ENCODE assay signal across 8 mouse cellular contexts in genomic region chr11:106780089-106780425, GRCm38 (mm10). TPM values are rescaled to one million over a fixed set of nuclear protein-coding genes. Genes with fewer than 3 reads are reported as not detected.
A peak's percentile ranks its signal among the peaks of the same experiment; 100 is the strongest.
DNase-seq lines count a peak whose midpoint lies in the region; ATAC-seq and TF ChIP-seq lines count a peak whose summit lies in the region.

No protein-coding gene starts in this region.

- H3K4me3 ChIP-seq in heart, embryonic 12.5 days = peak overlapping the region; percentile 96; the same call in 1 of the 2 replicates
- H3K4me3 ChIP-seq in ES-E14 (ENCODE audit: insufficient read depth in 1 of 2, low read depth in 1 of 2, low read length in 2 of 2, poor library complexity in 1 of 2, severe bottlenecking in 1 of 2) = no peak overlapping the region
- peak overlapping the region; percentile 72; the same call in 1 of the 2 replicates for H3K4me3 ChIP-seq in forebrain, postnatal 0 days (ENCODE audit: low read depth, low read length)
- H3K4me3 ChIP-seq in liver, postnatal 0 days (ENCODE audit: low read depth, low read length) = peak overlapping the region; percentile 67; the same call in 1 of the 2 replicates

- WGBS in heart, embryonic 12.5 days = 68% methylated on average over 4 of the region's 4 CpGs
- 59% methylated on average over 4 of the region's 4 CpGs for WGBS in forebrain, postnatal 0 days
- 66% methylated on average over 4 of the region's 4 CpGs for WGBS in liver, postnatal 0 days (ENCODE audit: insufficient replicate concordance)

- H3K36me3 ChIP-seq in heart, embryonic 12.5 days = peaks cover 60% of the 10 kb centered on the region
- H3K36me3 ChIP-seq in ES-E14 (ENCODE audit: control insufficient read depth, insufficient read depth, low read length, poor library complexity, severe bottlenecking) = peaks cover 41% of the 10 kb centered on the region
- peaks cover 46% of the 10 kb centered on the region for H3K36me3 ChIP-seq in forebrain, postnatal 0 days (ENCODE audit: insufficient read depth)
- peaks cover 63% of the 10 kb centered on the region for H3K36me3 ChIP-seq in liver, postnatal 0 days (replicated peaks; ENCODE audit: insufficient read depth, low read length)

- peaks cover 8% of the 10 kb centered on the region; the same call in 1 of the 2 replicates for H3K4me1 ChIP-seq in heart, embryonic 12.5 days (replicated peaks)
- H3K4me1 ChIP-seq in ES-E14 (ENCODE audit: control insufficient read depth in 2 of 2, insufficient read depth in 2 of 2, low read length in 2 of 2, poor library complexity in 1 of 2) = no peaks in the 10 kb centered on the region
- H3K4me1 ChIP-seq in forebrain, postnatal 0 days (ENCODE audit: insufficient read depth) = 0 out of 2 replicates have a peak, but pooled peaks cover 4% of the 10 kb centered on the region
- peaks cover 16% of the 10 kb centered on the region for H3K4me1 ChIP-seq in liver, postnatal 0 days (ENCODE audit: insufficient read depth)

- ATAC-seq in heart, embryonic 12.5 days (ENCODE audit: insufficient number of reproducible peaks, low FRiP score) = no peak
- no peak for ATAC-seq in forebrain, postnatal 0 days
- no peak for ATAC-seq in liver, postnatal 0 days

- H3K27me3 ChIP-seq in heart, embryonic 12.5 days (replicated peaks) = no peaks in the 10 kb centered on the region
- no peaks in the 10 kb centered on the region for H3K27me3 ChIP-seq in forebrain, postnatal 0 days (ENCODE audit: insufficient read depth, low read length)
- no peaks in the 10 kb centered on the region for H3K27me3 ChIP-seq in liver, postnatal 0 days (ENCODE audit: insufficient read depth, low read length)

- peak overlapping the region; percentile 98 for H3K27ac ChIP-seq in heart, embryonic 12.5 days (ENCODE audit: poor library complexity, severe bottlenecking)
- H3K27ac ChIP-seq in ES-E14 (ENCODE audit: insufficient read depth, low read depth, low read length, poor library complexity, severe bottlenecking) = peak overlapping the region; percentile 50; the same call in 1 of the 2 replicates
- H3K27ac ChIP-seq in forebrain, postnatal 0 days (ENCODE audit: low read depth, low read length) = peak overlapping the region; percentile 88; the same call in 1 of the 2 replicates
- H3K27ac ChIP-seq in liver, postnatal 0 days (ENCODE audit: low read depth) = peak overlapping the region; percentile 93

- no peak for TF ChIP-seq CTCF in forebrain, postnatal 0 days (IDR thresholded peaks at IDR 0.05; ENCODE audit: low read depth)
- no peak for TF ChIP-seq CTCF in liver, postnatal 0 days (IDR thresholded peaks at IDR 0.05; ENCODE audit: low read depth)

- peak overlapping the region; percentile 92 for H3K4me2 ChIP-seq in heart, embryonic 12.5 days
- H3K4me2 ChIP-seq in forebrain, postnatal 0 days (ENCODE audit: low read depth) = no peak overlapping the region
- peak overlapping the region; percentile 88 for H3K4me2 ChIP-seq in liver, postnatal 0 days (ENCODE audit: low read depth, low read length)

- no peak overlapping the region for H3K9ac ChIP-seq in heart, embryonic 12.5 days
- no peak overlapping the region; the same call in 1 of the 2 replicates for H3K9ac ChIP-seq in ES-E14 (ENCODE audit: insufficient read depth, low read depth, low read length, poor library complexity, severe bottlenecking)
- 0 out of 2 replicates have a peak overlapping the region, but pooled peaks have one; percentile 77 for H3K9ac ChIP-seq in forebrain, postnatal 0 days
- peak overlapping the region; percentile 86 for H3K9ac ChIP-seq in liver, postnatal 0 days (replicated peaks)

- no peaks in the 10 kb centered on the region for H3K9me3 ChIP-seq in heart, embryonic 12.5 days (replicated peaks)
- no peaks in the 10 kb centered on the region for H3K9me3 ChIP-seq in ES-E14 (ENCODE audit: control insufficient read depth, insufficient read depth, low read depth, low read length)
- no peaks in the 10 kb centered on the region for H3K9me3 ChIP-seq in forebrain, postnatal 0 days (ENCODE audit: low read length)
- H3K9me3 ChIP-seq in liver, postnatal 0 days (ENCODE audit: low read length) = no peaks in the 10 kb centered on the region

- DNase-seq in heart, adult 11 months = no peak
- DNase-seq in ES-E14 (ENCODE audit: low read depth, low spot score) (no peak), MN1 (ENCODE audit: low spot score) (no peak)
- no peak for DNase-seq in forebrain, postnatal 0 days
- DNase-seq in liver, postnatal 0 days = no peak
- DNase-seq in natural killer cell, adult 2 months (ENCODE audit: low spot score in 2 of 2) = no peak
- DNase-seq in cerebellum, adult 11 months = no peak

- TF ChIP-seq EP300 in liver, postnatal 0 days (IDR thresholded peaks at IDR 0.05; ENCODE audit: low read depth) = no peak

- in situ Hi-C loops in ES-E14 (cut with MboI; ENCODE audit: low sequenced_read_pairs in 2 of 2, unreplicated experiment in 2 of 2) = no loop called here

TF ChIP-seq in ES-E14, 5 proteins besides CTCF, POLR2A, EP300 and RAD21:
- TF ChIP-seq ZNF384 (IDR thresholded peaks at IDR 0.05; ENCODE audit: low read depth, low read length) (no peak), CHD2 (IDR thresholded peaks at IDR 0.05; ENCODE audit: low read depth, low read length) (0 out of 2 replicates have a peak, but pooled peaks have one; percentile 3)

RNA-seq across cellular contexts. Expression of gene Polg2, which starts 0.7 kb away (rescaled TPM):
- 6.9 and 7.6 TPM in 2 replicates for polyA plus RNA-seq in heart, embryonic 12.5 days (2016; fragmentation: Nextera tagmentation; extraction: Ambion mirVana)
- total RNA-seq in ES-E14 (2012; rRNA removed) = 8.7 and 11.4 TPM in 2 replicates
- 9.5 and 10.5 TPM in 2 replicates for total RNA-seq in forebrain, postnatal 0 days (2014; rRNA removed)
- 10.0 and 11.3 TPM in 2 replicates for polyA plus RNA-seq in forebrain, postnatal 0 days (2015; fragmentation: Nextera tagmentation; extraction: Ambion mirVana)
- 7.9 and 8.4 TPM in 2 replicates for polyA plus RNA-seq in liver, postnatal 0 days (2015; fragmentation: Nextera tagmentation; extraction: Ambion mirVana)

RNA-seq across cellular contexts. Expression of gene Ddx5, which starts 8.9 kb away (rescaled TPM):
- 243 and 248 TPM in 2 replicates for polyA plus RNA-seq in heart, embryonic 12.5 days (2016; fragmentation: Nextera tagmentation; extraction: Ambion mirVana)
- total RNA-seq in ES-E14 (2012; rRNA removed) = 300 and 403 TPM in 2 replicates
- total RNA-seq in forebrain, postnatal 0 days (2014; rRNA removed) = 462 and 530 TPM in 2 replicates
- polyA plus RNA-seq in forebrain, postnatal 0 days (2015; fragmentation: Nextera tagmentation; extraction: Ambion mirVana) = 274 and 306 TPM in 2 replicates
- polyA plus RNA-seq in liver, postnatal 0 days (2015; fragmentation: Nextera tagmentation; extraction: Ambion mirVana) = 114 and 115 TPM in 2 replicates

RNA-seq across cellular contexts. Expression of gene Cep95, which starts 9.0 kb away (rescaled TPM):
- polyA plus RNA-seq in heart, embryonic 12.5 days (2016; fragmentation: Nextera tagmentation; extraction: Ambion mirVana) = 14.9 and 16.2 TPM in 2 replicates
- 14.1 and 15.4 TPM in 2 replicates for total RNA-seq in ES-E14 (2012; rRNA removed)
- total RNA-seq in forebrain, postnatal 0 days (2014; rRNA removed) = 13.8 and 15.8 TPM in 2 replicates
- 4.7 and 6.9 TPM in 2 replicates for polyA plus RNA-seq in forebrain, postnatal 0 days (2015; fragmentation: Nextera tagmentation; extraction: Ambion mirVana)
- 4.6 and 5.1 TPM in 2 replicates for polyA plus RNA-seq in liver, postnatal 0 days (2015; fragmentation: Nextera tagmentation; extraction: Ambion mirVana)

RNA-seq across cellular contexts. Expression of gene Milr1, which starts 29.0 kb away (rescaled TPM):
- 0.57 and 0.95 TPM in 2 replicates for polyA plus RNA-seq in heart, embryonic 12.5 days (2016; fragmentation: Nextera tagmentation; extraction: Ambion mirVana)
- total RNA-seq in ES-E14 (2012; rRNA removed) = 0.58 TPM in 1 of 2 replicates, not detected in the other
- total RNA-seq in forebrain, postnatal 0 days (2014; rRNA removed) = 1.5 TPM in 1 of 2 replicates, not detected in the other
- polyA plus RNA-seq in forebrain, postnatal 0 days (2015; fragmentation: Nextera tagmentation; extraction: Ambion mirVana) = 0.55 and 1.0 TPM in 2 replicates
- polyA plus RNA-seq in liver, postnatal 0 days (2015; fragmentation: Nextera tagmentation; extraction: Ambion mirVana) = 4.1 and 5.1 TPM in 2 replicates

RNA-seq across cellular contexts. Expression of gene Pecam1, which starts 29.6 kb away (rescaled TPM):
- polyA plus RNA-seq in heart, embryonic 12.5 days (2016; fragmentation: Nextera tagmentation; extraction: Ambion mirVana) = 67.9 and 73.1 TPM in 2 replicates
- total RNA-seq in ES-E14 (2012; rRNA removed) = 83.9 and 117 TPM in 2 replicates
- 14.4 and 22.4 TPM in 2 replicates for total RNA-seq in forebrain, postnatal 0 days (2014; rRNA removed)
- 10.6 and 11.4 TPM in 2 replicates for polyA plus RNA-seq in forebrain, postnatal 0 days (2015; fragmentation: Nextera tagmentation; extraction: Ambion mirVana)
- 9.2 TPM in 2 replicates for polyA plus RNA-seq in liver, postnatal 0 days (2015; fragmentation: Nextera tagmentation; extraction: Ambion mirVana)

Comparison
In these comparisons a context has a peak if more than half of its experiments do, and no peak if none do; other contexts are left out.
1. H3K4me3 ChIP-seq: peak in heart, embryonic 12.5 days (single experiment), forebrain, postnatal 0 days (single experiment) and liver, postnatal 0 days (single experiment); none in ES-E14 (0 of 2).
2. H3K9ac ChIP-seq: peak in forebrain, postnatal 0 days (single experiment) and liver, postnatal 0 days (single experiment); none in heart, embryonic 12.5 days (single experiment) and ES-E14 (single experiment).
3. Peak in every context shown above with its lines, with median percentiles within 50 percentile points of each other: H3K27ac ChIP-seq.